Mouse (Mus musculus): ENCODE data around the gene Socs7.

- no peak for TF ChIP-seq POLR2A (IDR thresholded peaks at IDR 0.05; ENCODE audit: low read depth, low read length)
- TF ChIP-seq CTCF (IDR thresholded peaks at IDR 0.05; ENCODE audit: extremely low read depth, insufficient read depth, insufficient read length, insufficient replicate concordance) = no peak
These were observed 57.2 kb downstream of the Socs7 start for GRCm38 (mm10) chr11:97419540-97419900.

Data from spleen, adult 2 months (tissue).